12 mouse cellular contexts compared by ENCODE assay signal in the genomic region with DNA sequence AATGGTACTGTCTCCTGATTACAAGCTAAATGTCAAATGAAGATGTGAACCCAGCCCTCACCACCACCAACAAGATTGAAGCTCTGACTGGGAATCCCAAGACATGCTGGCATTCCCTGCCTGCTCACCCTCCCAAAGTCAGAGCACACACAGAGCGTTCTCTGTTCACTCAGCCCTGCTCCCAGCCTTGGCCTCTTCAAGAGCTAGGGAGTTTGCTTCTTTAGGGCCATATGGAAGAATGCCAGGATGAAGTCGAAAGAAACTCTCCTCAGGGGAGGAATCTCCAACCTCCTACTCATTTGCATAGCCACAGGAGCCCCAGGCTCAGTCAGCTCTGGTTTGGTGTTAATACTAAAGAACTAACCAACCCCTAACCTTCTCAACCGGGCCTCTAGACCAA.
DNase-seq lines count a peak whose midpoint lies in the region; ATAC-seq lines count a peak whose summit lies in the region.
"Had no signal": no experiment of that assay in that cellular context is flagged by ENCODE, and none has a peak within 500 bp of the region (broad histone marks: within the 10 kb centered on the region; RNA-seq: fewer than 3 reads in every experiment).

No protein-coding gene starts in this region.

- DNase-seq in heart, embryonic 10.5 days (ENCODE audit: low spot score): no peak
- no peak for DNase-seq in midbrain, embryonic 11.5 days (ENCODE audit: low spot score, missing footprints)
- DNase-seq in brain, adult 2 months (ENCODE audit: low read depth, low spot score): peak; percentile 17
- peak; percentile 40 for DNase-seq in skeletal muscle tissue, adult 2 months (ENCODE audit: low read depth, low spot score)
- DNase-seq in gastrocnemius, postnatal 4 days (ENCODE audit: low spot score in 2 of 2): no peak
- DNase-seq in embryo, embryonic 11 days: no peak
- DNase-seq: gastrocnemius, postnatal 36 days; heart, postnatal 10 days had no signal

- peak overlapping the region; percentile 28; the same call in 1 of the 2 replicates for H3K27ac ChIP-seq in heart, embryonic 13.5 days (replicated peaks)
- H3K27ac ChIP-seq in heart, embryonic 10.5 days: no peak overlapping the region
- no peak overlapping the region for H3K27ac ChIP-seq in midbrain, embryonic 13.5 days
- no peak overlapping the region for H3K27ac ChIP-seq in midbrain, embryonic 11.5 days (ENCODE audit: low read depth, low read length)
- H3K27ac ChIP-seq: neural tube, embryonic 12.5 days had no signal

- WGBS in heart, embryonic 13.5 days: 13% methylated on average over 3 of the region's 3 CpGs
- WGBS in heart, embryonic 10.5 days: 21% methylated on average over 3 of the region's 3 CpGs
- WGBS in midbrain, embryonic 13.5 days: 20% methylated on average over 3 of the region's 3 CpGs
- WGBS in midbrain, embryonic 11.5 days: 25% methylated on average over 3 of the region's 3 CpGs

- no peaks in the 10 kb centered on the region for H3K9me3 ChIP-seq in heart, embryonic 13.5 days
- H3K9me3 ChIP-seq in heart, embryonic 10.5 days: no peaks in the 10 kb centered on the region
- H3K9me3 ChIP-seq in midbrain, embryonic 13.5 days: no peaks in the 10 kb centered on the region
- no peaks in the 10 kb centered on the region for H3K9me3 ChIP-seq in midbrain, embryonic 11.5 days (ENCODE audit: control insufficient read depth, low read length)
- H3K9me3 ChIP-seq: neural tube, embryonic 12.5 days had no signal

- no peak for ATAC-seq in heart, embryonic 13.5 days (ENCODE audit: extremely low read depth, insufficient number of reproducible peaks, low FRiP score, low TSS enrichment)
- 0 out of 2 replicates have a peak, but pooled peaks have one; percentile 68 for ATAC-seq in midbrain, embryonic 13.5 days
- no peak for ATAC-seq in midbrain, embryonic 11.5 days (ENCODE audit: low FRiP score)
- ATAC-seq: activated CD4-positive, CD25-positive, alpha-beta regulatory T cell, adult 4 months had no signal

- no peak overlapping the region for H3K4me3 ChIP-seq in heart, embryonic 13.5 days
- H3K4me3 ChIP-seq in heart, embryonic 10.5 days: no peak overlapping the region
- no peak overlapping the region for H3K4me3 ChIP-seq in midbrain, embryonic 13.5 days (replicated peaks)
- H3K4me3 ChIP-seq in midbrain, embryonic 11.5 days (ENCODE audit: low read depth, low read length): no peak overlapping the region
- H3K4me3 ChIP-seq: neural tube, embryonic 12.5 days had no signal

- no peaks in the 10 kb centered on the region for H3K27me3 ChIP-seq in heart, embryonic 13.5 days (replicated peaks)
- H3K27me3 ChIP-seq in heart, embryonic 10.5 days (ENCODE audit: insufficient read depth, poor library complexity, severe bottlenecking): no peaks in the 10 kb centered on the region
- H3K27me3 ChIP-seq in midbrain, embryonic 13.5 days: no peaks in the 10 kb centered on the region
- no peaks in the 10 kb centered on the region for H3K27me3 ChIP-seq in midbrain, embryonic 11.5 days (ENCODE audit: control insufficient read depth, insufficient read depth, low read length)
- H3K27me3 ChIP-seq: neural tube, embryonic 12.5 days had no signal

- H3K4me2 ChIP-seq in heart, embryonic 13.5 days: no peak overlapping the region
- H3K4me2 ChIP-seq in midbrain, embryonic 13.5 days (replicated peaks): no peak overlapping the region
- no peak overlapping the region for H3K4me2 ChIP-seq in midbrain, embryonic 11.5 days
- H3K4me2 ChIP-seq: neural tube, embryonic 12.5 days had no signal

- H3K4me1 ChIP-seq in heart, embryonic 13.5 days: peaks cover 26% of the 10 kb centered on the region
- H3K4me1 ChIP-seq in heart, embryonic 10.5 days: peaks cover 28% of the 10 kb centered on the region; the same call in 1 of the 2 replicates
- H3K4me1 ChIP-seq in midbrain, embryonic 13.5 days (replicated peaks): peaks cover 7% of the 10 kb centered on the region; the same call in 1 of the 2 replicates
- no peaks in the 10 kb centered on the region for H3K4me1 ChIP-seq in midbrain, embryonic 11.5 days (ENCODE audit: control insufficient read depth, insufficient read depth, low read length)
- H3K4me1 ChIP-seq: neural tube, embryonic 12.5 days had no signal

- no peak overlapping the region for H3K9ac ChIP-seq in heart, embryonic 13.5 days
- H3K9ac ChIP-seq in midbrain, embryonic 13.5 days (replicated peaks): no peak overlapping the region
- H3K9ac ChIP-seq in midbrain, embryonic 11.5 days (ENCODE audit: low read length): no peak overlapping the region
- H3K9ac ChIP-seq: neural tube, embryonic 12.5 days had no signal

- no peaks in the 10 kb centered on the region for H3K36me3 ChIP-seq in heart, embryonic 13.5 days
- no peaks in the 10 kb centered on the region for H3K36me3 ChIP-seq in heart, embryonic 10.5 days
- H3K36me3 ChIP-seq in midbrain, embryonic 13.5 days: no peaks in the 10 kb centered on the region
- H3K36me3 ChIP-seq in midbrain, embryonic 11.5 days (ENCODE audit: control insufficient read depth, insufficient read depth, low read length): no peaks in the 10 kb centered on the region
- H3K36me3 ChIP-seq: neural tube, embryonic 12.5 days had no signal

Comparison
In these comparisons a context has a peak if more than half of its experiments do, and no peak if none do; other contexts are left out.
1. DNase-seq: peak in brain, adult 2 months (single experiment) and skeletal muscle tissue, adult 2 months (single experiment); none in heart, embryonic 10.5 days (single experiment), midbrain, embryonic 11.5 days (single experiment), gastrocnemius, postnatal 4 days (0 of 2) and embryo, embryonic 11 days (single experiment).